Mouse (Mus musculus) forebrain, embryonic 13.5 days (tissue): ENCODE measurements around the gene Slc35a3. TPM values are rescaled to one million over a fixed set of nuclear protein-coding genes. Genes with fewer than 3 reads are reported as not detected.

ENCODE experiments used
- ATAC-seq: fragments of 200-750 bp; cut with Nextera tagmentation; 2 replicates; pipeline ENCODE4 v1.8.0; 2017
- H3K27ac ChIP-seq: fragments of 300-500 bp; sonication (generic); 2 replicates; pipeline ENCODE4 v1.5.1; 2015; ENCODE audit warnings: inconsistent platforms, mild to moderate bottlenecking, moderate library complexity
- H3K27me3 ChIP-seq: fragments of 300-500 bp; sonication (generic); 2 replicates; pipeline ENCODE4 v1.6.1; 2015; ENCODE audit warnings: mild to moderate bottlenecking, inconsistent platforms
- H3K36me3 ChIP-seq: fragments of 300-500 bp; sonication (generic); 2 replicates; pipeline ENCODE4 v1.6.1; 2015; ENCODE audit warnings: mild to moderate bottlenecking, inconsistent platforms; ENCODE audit not compliant: poor library complexity, severe bottlenecking
- H3K4me1 ChIP-seq: fragments of 300-500 bp; sonication (generic); 2 replicates; pipeline ENCODE4 v1.6.1; 2015; ENCODE audit warnings: inconsistent platforms
- H3K4me2 ChIP-seq: fragments of 300-500 bp; sonication (generic); 2 replicates; pipeline ENCODE4 v1.6.1; 2015; ENCODE audit warnings: inconsistent platforms, mild to moderate bottlenecking, moderate library complexity
- H3K4me3 ChIP-seq: fragments of 300-500 bp; sonication (generic); 2 replicates; pipeline ENCODE4 v1.5.1; 2015; ENCODE audit warnings: mild to moderate bottlenecking, inconsistent platforms
- H3K9ac ChIP-seq: fragments of 300-500 bp; sonication (generic); 2 replicates; pipeline ENCODE4 v1.6.1; 2015; ENCODE audit warnings: mild to moderate bottlenecking, inconsistent platforms
- H3K9me3 ChIP-seq: fragments of 300-500 bp; sonication (generic); replicated peaks from 2 replicates; pipeline ENCODE4 v1.6.1; 2016; ENCODE audit warnings: inconsistent platforms
- WGBS: fragments of 180-500 bp; shearing (Covaris S2); methylation state at CpG from one replicate; pipeline ENCODE4 v1.1.7; 2015; 5-methylcytosine and 5-hydroxymethylcytosine counted together
- polyA plus RNA-seq: library from polyadenylated mRNA; unstranded; fragments of >200 nt; fragmentation: Nextera tagmentation; extraction: Ambion mirVana; gene quantifications from 2 replicates; pipeline ENCODE4 v1.2.1, GENCODE M21; 2015

Gene Slc35a3
- polyA plus RNA-seq, 1 experiment from 2014 or later: 5.3 TPM

GRCm38 (mm10) chr3:116652033-116652446 is 60.6 kb downstream of the Slc35a3 start:
- no peak overlapping the region for H3K9ac ChIP-seq
- WGBS: 55% methylated on average over 3 of the region's 3 CpGs
- no peak overlapping the region for H3K4me2 ChIP-seq
- no peaks in the 10 kb centered on the region for H3K9me3 ChIP-seq
- H3K27me3 ChIP-seq: no peaks in the 10 kb centered on the region
- peak; percentile 53; the same call in 1 of the 2 replicates for ATAC-seq
- H3K4me1 ChIP-seq: peaks cover 11% of the 10 kb centered on the region; the same call in 1 of the 2 replicates
- no peak overlapping the region for H3K27ac ChIP-seq
- H3K36me3 ChIP-seq: peaks cover 14% of the 10 kb centered on the region; the same call in 1 of the 2 replicates
- H3K4me3 ChIP-seq: no peak overlapping the region

GRCm38 (mm10) chr3:116650698-116651097 is 61.9 kb downstream of the Slc35a3 start:
- H3K9ac ChIP-seq: no peak overlapping the region
- ATAC-seq: no peak
- 98% methylated on average over 9 of the region's 9 CpGs for WGBS

GRCm38 (mm10) chr3:116648805-116649204 is 63.8 kb downstream of the Slc35a3 start:
- Histone ChIP-seq H3K9ac (no peak overlapping the region), H3K4me3 (no peak overlapping the region), H3K4me1 (peaks cover 9% of the 10 kb centered on the region; the same call in 1 of the 2 replicates), H3K27ac (no peak overlapping the region), H3K27me3 (no peaks in the 10 kb centered on the region), H3K9me3 (no peaks in the 10 kb centered on the region), H3K4me2 (no peak overlapping the region), H3K36me3 (peaks cover 36% of the 10 kb centered on the region)
- WGBS: 95% methylated on average over 7 of the region's 7 CpGs
- no peak for ATAC-seq

More at GRCm38 (mm10) chr3:116650698-116651097, 61.9 kb downstream of the Slc35a3 start:
- Histone ChIP-seq H3K27me3 (no peaks in the 10 kb centered on the region), H3K4me1 (peaks cover 11% of the 10 kb centered on the region; the same call in 1 of the 2 replicates), H3K36me3 (peaks cover 22% of the 10 kb centered on the region), H3K4me3 (no peak overlapping the region), H3K4me2 (no peak overlapping the region), H3K27ac (no peak overlapping the region), H3K9me3 (no peaks in the 10 kb centered on the region)

GRCm38 (mm10) chr3:116646387-116646786 is 66.2 kb downstream of the Slc35a3 start:
- Histone ChIP-seq H3K36me3 (peaks cover 55% of the 10 kb centered on the region), H3K9ac (no peak overlapping the region)
- WGBS: 93% methylated on average over 1 of the region's 1 CpGs

GRCm38 (mm10) chr3:116642373-116642772 is 70.3 kb downstream of the Slc35a3 start:
- Histone ChIP-seq H3K9ac (no peak overlapping the region), H3K27me3 (no peaks in the 10 kb centered on the region), H3K4me3 (no peak overlapping the region), H3K36me3 (peaks cover 79% of the 10 kb centered on the region), H3K4me2 (no peak overlapping the region), H3K4me1 (no peaks in the 10 kb centered on the region), H3K9me3 (no peaks in the 10 kb centered on the region), H3K27ac (no peak overlapping the region)
- 95% methylated on average over 2 of the region's 2 CpGs for WGBS
- ATAC-seq: no peak

More at GRCm38 (mm10) chr3:116646387-116646786, 66.2 kb downstream of the Slc35a3 start:
- H3K9me3 ChIP-seq: no peaks in the 10 kb centered on the region
- no peak for ATAC-seq
- H3K4me3 ChIP-seq: no peak overlapping the region
- H3K4me1 ChIP-seq: no peaks in the 10 kb centered on the region
- no peak overlapping the region for H3K4me2 ChIP-seq
- H3K27me3 ChIP-seq: no peaks in the 10 kb centered on the region
- no peak overlapping the region for H3K27ac ChIP-seq

GRCm38 (mm10) chr3:116641811-116642371 is 70.7 kb downstream of the Slc35a3 start:
- 94% methylated on average over 6 of the region's 6 CpGs for WGBS
- no peak for ATAC-seq
- H3K36me3 ChIP-seq: peaks cover 78% of the 10 kb centered on the region

GRCm38 (mm10) chr3:116640024-116640423 is 72.6 kb downstream of the Slc35a3 start:
- Histone ChIP-seq H3K27ac (no peak overlapping the region), H3K27me3 (no peaks in the 10 kb centered on the region), H3K4me3 (no peak overlapping the region), H3K9me3 (no peaks in the 10 kb centered on the region), H3K4me2 (no peak overlapping the region), H3K36me3 (peaks cover 81% of the 10 kb centered on the region), H3K9ac (no peak overlapping the region), H3K4me1 (no peaks in the 10 kb centered on the region)
- no peak for ATAC-seq
- WGBS: 82% methylated on average over 1 of the region's 1 CpGs

More at GRCm38 (mm10) chr3:116641811-116642371, 70.7 kb downstream of the Slc35a3 start:
- H3K27me3 ChIP-seq: no peaks in the 10 kb centered on the region
- no peak overlapping the region for H3K4me3 ChIP-seq
- no peak overlapping the region for H3K9ac ChIP-seq
- H3K4me1 ChIP-seq: no peaks in the 10 kb centered on the region
- no peaks in the 10 kb centered on the region for H3K9me3 ChIP-seq
- H3K4me2 ChIP-seq: no peak overlapping the region
- H3K27ac ChIP-seq: no peak overlapping the region

- H3K4me3 ChIP-seq: no peak overlapping the region
- WGBS: 96% methylated on average over 7 of the region's 7 CpGs
- H3K4me1 ChIP-seq: no peaks in the 10 kb centered on the region
- H3K27me3 ChIP-seq: no peaks in the 10 kb centered on the region
- H3K27ac ChIP-seq: no peak overlapping the region
- no peaks in the 10 kb centered on the region for H3K9me3 ChIP-seq
- ATAC-seq: no peak
- H3K9ac ChIP-seq: no peak overlapping the region
- no peak overlapping the region for H3K4me2 ChIP-seq
- H3K36me3 ChIP-seq: peaks cover 85% of the 10 kb centered on the region
Measured at GRCm38 (mm10) chr3:116638572-116638971, 74.1 kb downstream of the Slc35a3 start.

GRCm38 (mm10) chr3:116637693-116638476 is 74.7 kb downstream of the Slc35a3 start:
- ATAC-seq: no peak
- H3K36me3 ChIP-seq: peaks cover 81% of the 10 kb centered on the region
- no peaks in the 10 kb centered on the region for H3K27me3 ChIP-seq
- H3K9ac ChIP-seq: no peak overlapping the region
- no peaks in the 10 kb centered on the region for H3K9me3 ChIP-seq
- no peaks in the 10 kb centered on the region for H3K4me1 ChIP-seq
- H3K4me2 ChIP-seq: no peak overlapping the region
- no peak overlapping the region for H3K4me3 ChIP-seq
- no peak overlapping the region for H3K27ac ChIP-seq
- WGBS: 87% methylated on average over 9 of the region's 9 CpGs

- Histone ChIP-seq H3K36me3 (peaks cover 78% of the 10 kb centered on the region), H3K27me3 (no peaks in the 10 kb centered on the region), H3K4me1 (no peaks in the 10 kb centered on the region), H3K9ac (no peak overlapping the region), H3K27ac (no peak overlapping the region), H3K4me3 (no peak overlapping the region), H3K9me3 (no peaks in the 10 kb centered on the region), H3K4me2 (no peak overlapping the region)
- no peak for ATAC-seq
- WGBS: 68% methylated on average over 5 of the region's 5 CpGs
Measured at GRCm38 (mm10) chr3:116635799-116636198, 76.8 kb downstream of the Slc35a3 start.

- no peak for ATAC-seq
- Histone ChIP-seq H3K4me1 (no peaks in the 10 kb centered on the region), H3K27me3 (no peaks in the 10 kb centered on the region), H3K27ac (no peak overlapping the region), H3K4me3 (no peak overlapping the region), H3K4me2 (no peak overlapping the region), H3K9ac (no peak overlapping the region), H3K9me3 (no peaks in the 10 kb centered on the region), H3K36me3 (peaks cover 76% of the 10 kb centered on the region)
- WGBS: 96% methylated on average over 8 of the region's 8 CpGs
Measured at GRCm38 (mm10) chr3:116634853-116635252, 77.8 kb downstream of the Slc35a3 start.

- H3K9me3 ChIP-seq: no peaks in the 10 kb centered on the region
- no peak overlapping the region for H3K9ac ChIP-seq
- H3K4me3 ChIP-seq: no peak overlapping the region
- H3K4me2 ChIP-seq: no peak overlapping the region
- H3K27me3 ChIP-seq: no peaks in the 10 kb centered on the region
- no peak for ATAC-seq
- WGBS: 83% methylated on average over 3 of the region's 3 CpGs
- H3K4me1 ChIP-seq: no peaks in the 10 kb centered on the region
- no peak overlapping the region for H3K27ac ChIP-seq
- peaks cover 68% of the 10 kb centered on the region for H3K36me3 ChIP-seq
Measured at GRCm38 (mm10) chr3:116634091-116634490, 78.5 kb downstream of the Slc35a3 start.
